Mouse (Mus musculus) heart, postnatal 4 days (tissue): ENCODE results near the gene Plscr3. TPM values are rescaled to one million over a fixed set of nuclear protein-coding genes. Genes with fewer than 3 reads are reported as not detected.

Source experiments
- DNase-seq: peaks from one replicate; pipeline ENCODE4 v3.0.0; 2021
- total RNA-seq, 2 experiments: library from RNA; stranded (reverse); gene quantifications; 2 replicates each; pipeline ENCODE4 v1.2.3; 2021

The Plscr3 gene
- total RNA-seq, 2 experiments from 2014 or later: 59.7 to 59.9 TPM

- no peak for DNase-seq
Observed at GRCm38 (mm10) chr11:69867335-69867734, 21.2 kb downstream of the Plscr3 start.

- no peak for DNase-seq
Observed at GRCm38 (mm10) chr11:69870289-69871069, 24.3 kb downstream of the Plscr3 start.

- no peak for DNase-seq
Observed at GRCm38 (mm10) chr11:69871822-69872221, 25.6 kb downstream of the Plscr3 start.

GRCm38 (mm10) chr11:69872451-69872850 is 26.3 kb downstream of the Plscr3 start:
- DNase-seq: no peak

GRCm38 (mm10) chr11:69876186-69876585 is 30.0 kb downstream of the Plscr3 start:
- DNase-seq: peak; percentile 73

- peak; percentile 95 for DNase-seq
Observed at GRCm38 (mm10) chr11:69876867-69877266, 30.7 kb downstream of the Plscr3 start.

GRCm38 (mm10) chr11:69877878-69878277 is 31.7 kb downstream of the Plscr3 start, which contains the start of gene Tmem95:
Tmem95 (minus strand) TSS chr11:69878018.
- peak; percentile 23 for DNase-seq

GRCm38 (mm10) chr11:69878399-69878798 is 32.2 kb downstream of the Plscr3 start:
- no peak for DNase-seq

GRCm38 (mm10) chr11:69878952-69879351 is 32.8 kb downstream of the Plscr3 start:
- no peak for DNase-seq

- no peak for DNase-seq
Observed at GRCm38 (mm10) chr11:69879711-69880110, 33.5 kb downstream of the Plscr3 start.

- DNase-seq: peak; percentile 82
Observed at GRCm38 (mm10) chr11:69880506-69880852, 34.3 kb downstream of the Plscr3 start.

GRCm38 (mm10) chr11:69880853-69881603 is 34.9 kb downstream of the Plscr3 start, which contains the start of gene Kctd11:
Kctd11 (minus strand) TSS chr11:69881406.
- peak; percentile 91 for DNase-seq

GRCm38 (mm10) chr11:69881787-69882670 is 35.9 kb downstream of the Plscr3 start:
- DNase-seq: no peak

- peak; percentile 41 for DNase-seq
Observed at GRCm38 (mm10) chr11:69883066-69883465, 36.9 kb downstream of the Plscr3 start.

GRCm38 (mm10) chr11:69883527-69884151 is 37.5 kb downstream of the Plscr3 start:
- peak; percentile 37 for DNase-seq

GRCm38 (mm10) chr11:69884240-69884639 is 38.1 kb downstream of the Plscr3 start:
- no peak for DNase-seq

GRCm38 (mm10) chr11:69884663-69885062 is 38.5 kb downstream of the Plscr3 start:
- DNase-seq: no peak

- DNase-seq: no peak
Observed at GRCm38 (mm10) chr11:69886907-69887635, 40.9 kb downstream of the Plscr3 start.

GRCm38 (mm10) chr11:69891482-69891881 is 45.3 kb downstream of the Plscr3 start:
- peak; percentile 71 for DNase-seq

- DNase-seq: no peak
Observed at GRCm38 (mm10) chr11:69894671-69895070, 48.5 kb downstream of the Plscr3 start.

- no peak for DNase-seq
Observed at GRCm38 (mm10) chr11:69895291-69895690, 49.1 kb downstream of the Plscr3 start, which contains the start of gene Acap1. Acap1 (minus strand) TSS chr11:69895539.
